Mouse (Mus musculus): ENCODE data around the gene Shisa5.

Gene Shisa5

GRCm38 (mm10) chr9:109093786-109094552, 55.6 kb downstream of the Shisa5 start:
- DNase-seq (ENCODE audit: low spot score): no peak

GRCm38 (mm10) chr9:109094553-109095136, 56.3 kb downstream of the Shisa5 start:
- no peak for DNase-seq (ENCODE audit: low spot score)

GRCm38 (mm10) chr9:109095137-109095982, 57.0 kb downstream of the Shisa5 start, which contains the start of gene Plxnb1:
TSS of gene Plxnb1 (plus strand) at chr9:109095389.
- DNase-seq (ENCODE audit: low spot score): no peak

GRCm38 (mm10) chr9:109096251-109096661, 57.9 kb downstream of the Shisa5 start:
- no peak for DNase-seq (ENCODE audit: low spot score)

GRCm38 (mm10) chr9:109096856-109097255, 58.5 kb downstream of the Shisa5 start:
- DNase-seq (ENCODE audit: low spot score): no peak

GRCm38 (mm10) chr9:109097291-109097690, 58.9 kb downstream of the Shisa5 start:
- DNase-seq (ENCODE audit: low spot score): no peak

- DNase-seq (ENCODE audit: low spot score): no peak
Observed at GRCm38 (mm10) chr9:109097831-109098230, 59.5 kb downstream of the Shisa5 start.

- no peak for DNase-seq (ENCODE audit: low spot score)
Observed at GRCm38 (mm10) chr9:109098366-109098765, 60.0 kb downstream of the Shisa5 start.

GRCm38 (mm10) chr9:109098969-109099368, 60.6 kb downstream of the Shisa5 start:
- DNase-seq (ENCODE audit: low spot score): no peak

GRCm38 (mm10) chr9:109100307-109100928, 62.1 kb downstream of the Shisa5 start:
- no peak for DNase-seq (ENCODE audit: low spot score)

GRCm38 (mm10) chr9:109101933-109102445, 63.6 kb downstream of the Shisa5 start:
- no peak for DNase-seq (ENCODE audit: low spot score)

- no peak for DNase-seq (ENCODE audit: low spot score)
Observed at GRCm38 (mm10) chr9:109102541-109102940, 64.2 kb downstream of the Shisa5 start.

- DNase-seq (ENCODE audit: low spot score): no peak
Observed at GRCm38 (mm10) chr9:109103250-109103649, 64.9 kb downstream of the Shisa5 start.

- no peak for DNase-seq (ENCODE audit: low spot score)
Observed at GRCm38 (mm10) chr9:109104083-109104482, 65.7 kb downstream of the Shisa5 start.

- DNase-seq (ENCODE audit: low spot score): no peak
Observed at GRCm38 (mm10) chr9:109105011-109105410, 66.6 kb downstream of the Shisa5 start.

GRCm38 (mm10) chr9:109105648-109106047, 67.3 kb downstream of the Shisa5 start:
- no peak for DNase-seq (ENCODE audit: low spot score)

- no peak for DNase-seq (ENCODE audit: low spot score)
Observed at GRCm38 (mm10) chr9:109107341-109107740, 69.0 kb downstream of the Shisa5 start.

Measured in c-Kit-positive CD71-positive TER-119-positive erythroid progenitor cells, embryonic 14.5 days (primary cell).